Mouse (Mus musculus) lung, embryonic 15.5 days (tissue): ENCODE data around the gene Syt11. TPM values are rescaled to one million over a fixed set of nuclear protein-coding genes. Genes with fewer than 3 reads are reported as not detected.

Source experiments
- polyA plus RNA-seq: library from polyadenylated mRNA; unstranded; fragments of >200 nt; fragmentation: Nextera tagmentation; extraction: Ambion mirVana; gene quantifications from 2 replicates; pipeline ENCODE4 v1.2.1, GENCODE M21; 2015

The Syt11 gene
- polyA plus RNA-seq, 1 experiment from 2014 or later: 7.5 TPM

Other genes starting within 250 kb of the Syt11 start
- 15.8 and 16.8 TPM in 2 replicates for gene Mex3a, start 242.8 kb downstream of the Syt11 start, polyA plus RNA-seq
- 33.1 and 36.4 TPM in 2 replicates for gene Rab25, start 226.9 kb downstream of the Syt11 start, polyA plus RNA-seq
- gene Lamtor2, start 222.1 kb downstream of the Syt11 start, polyA plus RNA-seq: 165 and 178 TPM in 2 replicates
- 46.4 and 49.4 TPM in 2 replicates for gene Ubqln4, start 221.4 kb downstream of the Syt11 start, polyA plus RNA-seq
- 290 and 301 TPM in 2 replicates for gene Ssr2, start 199.3 kb downstream of the Syt11 start, polyA plus RNA-seq
- gene Arhgef2, start 169.2 kb downstream of the Syt11 start, polyA plus RNA-seq: 105 and 116 TPM in 2 replicates
- not detected in 2 replicates for gene Rxfp4, start 122.0 kb downstream of the Syt11 start, polyA plus RNA-seq
- gene Khdc4, start 89.4 kb downstream of the Syt11 start, polyA plus RNA-seq: 90.7 and 93.1 TPM in 2 replicates
- gene Rit1, start 58.3 kb downstream of the Syt11 start, polyA plus RNA-seq: 58.3 and 62.8 TPM in 2 replicates
- 9.2 and 9.4 TPM in 2 replicates for gene Gon4l, start 60.1 kb upstream of the Syt11 start, polyA plus RNA-seq
- 45.1 and 46.1 TPM in 2 replicates for gene Msto1, start 138.8 kb upstream of the Syt11 start, polyA plus RNA-seq
- gene Ash1l, start 175.5 kb upstream of the Syt11 start, polyA plus RNA-seq: 16.9 and 20.1 TPM in 2 replicates
- 139 and 140 TPM in 2 replicates for gene Dap3, start 176.0 kb upstream of the Syt11 start, polyA plus RNA-seq